Mouse (Mus musculus): ENCODE measurements around the gene B3gntl1.
"Not testable (repeated sequence)": the region's sequence is repeated elsewhere in the genome, so short reads cannot be mapped to it uniquely, and the experiment has no call there.

DNA sequence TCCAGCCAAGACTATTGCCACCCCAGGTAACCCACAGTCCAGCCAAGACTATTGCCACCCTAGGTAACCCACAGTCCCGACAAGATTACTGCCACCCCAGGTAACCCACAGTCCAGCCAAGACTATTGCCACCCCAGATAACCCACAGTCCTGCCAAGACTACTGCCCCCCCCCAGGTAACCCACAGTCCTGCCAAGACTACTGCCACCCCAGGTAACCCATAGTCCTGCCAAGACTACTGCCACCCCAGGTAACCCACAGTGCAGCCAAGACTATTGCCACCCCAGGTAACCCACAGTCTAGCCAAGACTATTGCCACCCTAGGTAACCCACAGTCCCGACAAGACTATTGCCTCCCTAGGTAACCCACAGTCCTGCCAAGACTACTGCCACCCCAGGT, 12.3 kb downstream of the B3gntl1 start:
- not testable (repeated sequence) for TF ChIP-seq POLR2A (IDR thresholded peaks at IDR 0.05; ENCODE audit: borderline replicate concordance, insufficient read depth, low read length); CTCF (IDR thresholded peaks at IDR 0.05; ENCODE audit: borderline replicate concordance, insufficient read depth, low read depth, low read length)
